Mouse (Mus musculus): ENCODE measurements around the gene Nuak1. TPM values are rescaled to one million over a fixed set of nuclear protein-coding genes. Genes with fewer than 3 reads are reported as not detected.

The Nuak1 gene
- polyA plus RNA-seq, 1 experiment, result 43.7 TPM

GRCm38 (mm10) chr10:84376346-84376745 lies 64.1 kb downstream of the Nuak1 start:
- H3K27ac ChIP-seq (ENCODE audit: insufficient read depth, low read length), result no peak overlapping the region

DNA sequence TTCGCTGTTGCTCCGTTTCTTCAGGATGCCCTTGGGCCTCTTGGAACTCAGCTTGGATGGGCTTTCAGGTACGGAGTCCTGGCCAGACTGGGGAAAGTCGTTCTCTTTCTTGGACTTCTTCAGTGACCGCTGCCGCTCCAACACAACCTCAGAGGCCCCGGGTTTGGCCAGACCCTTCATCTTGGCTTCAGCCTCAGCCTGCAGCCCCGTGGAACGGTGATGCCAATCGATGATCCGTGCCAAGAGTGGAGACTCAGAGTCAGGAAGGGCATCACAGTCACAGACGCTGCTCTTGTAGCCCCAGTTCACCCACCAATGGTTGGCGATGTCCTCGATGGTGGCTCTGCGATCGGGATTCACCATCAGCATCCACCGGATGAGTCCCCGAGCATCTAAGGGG lies 65.4 kb downstream of the Nuak1 start:
- TF ChIP-seq CTCF (IDR thresholded peaks at IDR 0.05; ENCODE audit: extremely low read depth, insufficient read depth, low read length) (no peak), POLR2A (IDR thresholded peaks at IDR 0.05; ENCODE audit: extremely low read depth, insufficient read depth, low read length) (no peak)
- Histone ChIP-seq H3K4me3 (ENCODE audit: insufficient read depth, low read length) (no peak overlapping the region), H3K27ac (ENCODE audit: insufficient read depth, low read length) (no peak overlapping the region), H3K4me1 (ENCODE audit: control insufficient read depth, insufficient read depth, low read length) (peaks cover 6% of the 10 kb centered on the region)

More at GRCm38 (mm10) chr10:84376346-84376745, 64.1 kb downstream of the Nuak1 start:
- TF ChIP-seq POLR2A (IDR thresholded peaks at IDR 0.05; ENCODE audit: extremely low read depth, insufficient read depth, low read length) (no peak), CTCF (IDR thresholded peaks at IDR 0.05; ENCODE audit: extremely low read depth, insufficient read depth, low read length) (no peak)
- peaks cover 6% of the 10 kb centered on the region for H3K4me1 ChIP-seq (ENCODE audit: control insufficient read depth, insufficient read depth, low read length)
- no peak overlapping the region for H3K4me3 ChIP-seq (ENCODE audit: insufficient read depth, low read length)

GRCm38 (mm10) chr10:84373476-84373875 lies 66.9 kb downstream of the Nuak1 start:
- H3K4me1 ChIP-seq (ENCODE audit: control insufficient read depth, insufficient read depth, low read length), result peaks cover 6% of the 10 kb centered on the region
- peak overlapping the region; percentile 49; the same call in 1 of the 2 replicates for H3K27ac ChIP-seq (ENCODE audit: insufficient read depth, low read length)
- no peak overlapping the region for H3K4me3 ChIP-seq (ENCODE audit: insufficient read depth, low read length)
- no peak for TF ChIP-seq POLR2A (IDR thresholded peaks at IDR 0.05; ENCODE audit: extremely low read depth, insufficient read depth, low read length)
- TF ChIP-seq CTCF (IDR thresholded peaks at IDR 0.05; ENCODE audit: extremely low read depth, insufficient read depth, low read length), result no peak

- H3K4me3 ChIP-seq (ENCODE audit: insufficient read depth, low read length), result no peak overlapping the region
- TF ChIP-seq POLR2A (IDR thresholded peaks at IDR 0.05; ENCODE audit: extremely low read depth, insufficient read depth, low read length), result peak; percentile 21; the same call in 1 of the 2 replicates
- TF ChIP-seq CTCF (IDR thresholded peaks at IDR 0.05; ENCODE audit: extremely low read depth, insufficient read depth, low read length), result no peak
- peaks cover 6% of the 10 kb centered on the region for H3K4me1 ChIP-seq (ENCODE audit: control insufficient read depth, insufficient read depth, low read length)
- peak overlapping the region; percentile 75 for H3K27ac ChIP-seq (ENCODE audit: insufficient read depth, low read length)
These were observed 68.0 kb downstream of the Nuak1 start for GRCm38 (mm10) chr10:84372161-84373095.

GRCm38 (mm10) chr10:84371681-84372160 lies 68.7 kb downstream of the Nuak1 start:
- no peak for TF ChIP-seq CTCF (IDR thresholded peaks at IDR 0.05; ENCODE audit: extremely low read depth, insufficient read depth, low read length)
- no peak for TF ChIP-seq POLR2A (IDR thresholded peaks at IDR 0.05; ENCODE audit: extremely low read depth, insufficient read depth, low read length)
- Histone ChIP-seq H3K4me3 (ENCODE audit: insufficient read depth, low read length) (no peak overlapping the region), H3K4me1 (ENCODE audit: control insufficient read depth, insufficient read depth, low read length) (peaks cover 6% of the 10 kb centered on the region), H3K27ac (ENCODE audit: insufficient read depth, low read length) (peak overlapping the region; percentile 75)

DNA sequence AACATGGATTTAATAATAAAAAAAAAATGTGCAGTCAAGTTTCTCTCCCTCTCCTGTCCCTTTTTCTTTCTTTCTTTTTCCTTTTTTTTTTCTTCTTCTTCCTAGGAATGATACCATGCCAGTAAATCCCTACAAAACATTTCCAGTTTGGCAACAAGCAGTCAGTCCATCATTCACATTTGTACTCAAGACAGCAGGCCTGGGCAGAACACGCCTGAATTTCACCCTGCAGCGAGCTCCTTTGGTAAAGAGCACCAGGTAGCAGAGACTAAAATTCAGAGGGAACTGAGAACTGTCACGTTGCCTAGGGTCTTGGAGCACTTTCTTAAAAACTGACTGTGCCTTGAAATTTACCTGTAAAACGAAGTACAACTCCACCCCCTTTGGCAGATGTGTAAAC lies 69.2 kb downstream of the Nuak1 start:
- H3K27ac ChIP-seq (ENCODE audit: insufficient read depth, low read length), result peak overlapping the region; percentile 75
- H3K4me3 ChIP-seq (ENCODE audit: insufficient read depth, low read length), result no peak overlapping the region
- peaks cover 6% of the 10 kb centered on the region for H3K4me1 ChIP-seq (ENCODE audit: control insufficient read depth, insufficient read depth, low read length)
- no peak for TF ChIP-seq CTCF (IDR thresholded peaks at IDR 0.05; ENCODE audit: extremely low read depth, insufficient read depth, low read length)
- TF ChIP-seq POLR2A (IDR thresholded peaks at IDR 0.05; ENCODE audit: extremely low read depth, insufficient read depth, low read length), result no peak

DNA sequence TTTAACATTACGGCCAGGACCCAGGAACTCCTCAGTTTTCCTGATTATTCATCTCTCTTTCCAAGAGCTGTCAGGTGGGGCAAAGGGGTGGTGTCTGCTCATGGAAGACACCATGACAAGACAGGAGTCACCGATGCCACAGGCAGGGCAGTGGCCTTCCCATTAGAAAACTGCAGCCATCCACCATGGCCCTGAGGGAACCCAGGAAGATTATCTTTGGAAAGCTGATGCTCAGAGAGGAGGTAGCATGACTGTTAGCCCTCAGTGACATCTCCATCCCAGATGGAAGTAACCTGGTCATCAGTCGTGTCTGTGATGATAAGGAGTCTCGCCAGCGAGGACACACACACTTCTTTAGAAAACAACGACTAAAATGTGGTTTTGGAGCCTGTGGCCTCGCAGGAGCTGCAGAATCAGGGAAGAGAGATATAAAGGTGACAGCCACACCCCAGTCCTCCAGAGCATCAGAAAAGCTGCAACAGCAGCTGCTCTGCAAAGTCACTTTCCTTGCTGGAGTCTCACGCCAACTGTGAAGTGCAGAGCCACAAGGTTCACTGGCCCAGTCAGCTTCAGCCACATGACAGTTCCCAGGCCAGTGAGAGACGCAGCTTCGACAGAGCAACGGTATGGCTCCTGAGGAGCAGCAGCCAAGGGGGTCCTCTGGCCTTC lies 70.6 kb downstream of the Nuak1 start:
- H3K4me1 ChIP-seq (ENCODE audit: control insufficient read depth, insufficient read depth, low read length), result peaks cover 6% of the 10 kb centered on the region
- TF ChIP-seq CTCF (IDR thresholded peaks at IDR 0.05; ENCODE audit: extremely low read depth, insufficient read depth, low read length) (no peak), POLR2A (IDR thresholded peaks at IDR 0.05; ENCODE audit: extremely low read depth, insufficient read depth, low read length) (no peak)
- H3K4me3 ChIP-seq (ENCODE audit: insufficient read depth, low read length), result no peak overlapping the region
- no peak overlapping the region for H3K27ac ChIP-seq (ENCODE audit: insufficient read depth, low read length)

GRCm38 (mm10) chr10:84368185-84368584 lies 72.2 kb downstream of the Nuak1 start:
- Histone ChIP-seq H3K27ac (ENCODE audit: insufficient read depth, low read length) (no peak overlapping the region), H3K4me1 (ENCODE audit: control insufficient read depth, insufficient read depth, low read length) (peaks cover 6% of the 10 kb centered on the region), H3K4me3 (ENCODE audit: insufficient read depth, low read length) (no peak overlapping the region)
- TF ChIP-seq CTCF (IDR thresholded peaks at IDR 0.05; ENCODE audit: extremely low read depth, insufficient read depth, low read length) (no peak), POLR2A (IDR thresholded peaks at IDR 0.05; ENCODE audit: extremely low read depth, insufficient read depth, low read length) (no peak)

DNA sequence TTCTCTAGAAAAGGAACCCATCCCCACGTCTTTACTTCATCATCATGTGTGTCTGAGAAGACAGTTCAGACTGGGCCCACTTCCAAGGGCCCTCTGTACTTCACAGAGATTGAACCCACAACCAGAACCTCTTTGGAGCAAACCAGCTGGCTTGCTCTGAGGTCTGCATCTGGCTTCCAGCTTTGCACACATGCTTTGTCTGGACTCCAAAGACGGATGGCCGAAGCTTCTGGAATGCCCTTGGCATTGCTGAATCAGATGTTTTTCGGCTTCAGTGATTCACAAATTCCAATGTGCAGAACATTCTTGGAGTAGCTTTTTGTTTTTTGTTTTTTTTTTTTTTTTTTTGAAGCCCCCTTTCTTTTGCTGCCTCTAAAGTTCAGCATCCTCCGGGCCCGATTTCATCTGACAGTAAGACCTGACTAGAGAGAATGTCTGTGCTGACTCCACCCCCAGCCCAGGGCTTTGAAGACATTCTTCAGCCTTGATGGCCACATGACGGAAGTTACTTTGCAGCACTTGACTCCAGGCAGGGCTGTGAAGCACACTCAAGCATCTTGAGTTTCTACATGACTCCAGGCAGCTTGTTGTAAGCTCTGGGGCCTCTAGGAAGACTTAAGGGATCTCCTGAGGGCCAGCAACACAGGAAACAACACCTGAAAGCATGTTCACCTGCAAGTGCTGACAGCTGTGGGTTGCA lies 75.1 kb downstream of the Nuak1 start:
- Histone ChIP-seq H3K27ac (ENCODE audit: insufficient read depth, low read length) (no peak overlapping the region), H3K4me1 (ENCODE audit: control insufficient read depth, insufficient read depth, low read length) (no peaks in the 10 kb centered on the region), H3K4me3 (ENCODE audit: insufficient read depth, low read length) (no peak overlapping the region)
- TF ChIP-seq POLR2A (IDR thresholded peaks at IDR 0.05; ENCODE audit: extremely low read depth, insufficient read depth, low read length) (no peak), CTCF (IDR thresholded peaks at IDR 0.05; ENCODE audit: extremely low read depth, insufficient read depth, low read length) (no peak)
